Mouse (Mus musculus) kidney, embryonic 15.5 days (tissue): ENCODE measurements around the gene Siae. TPM values are rescaled to one million over a fixed set of nuclear protein-coding genes. Genes with fewer than 3 reads are reported as not detected.

Experiments used
- ATAC-seq: fragments of 200-750 bp; cut with Nextera tagmentation; replicated peaks from 2 replicates; pipeline ENCODE4 v1.8.0; 2017; ENCODE audit warnings: moderate TSS enrichment; ENCODE audit not compliant: low FRiP score
- H3K27ac ChIP-seq: fragments of 300-500 bp; sonication (generic); 2 replicates; pipeline ENCODE4 v1.5.1; 2015; ENCODE audit warnings: mild to moderate bottlenecking, inconsistent platforms
- H3K27me3 ChIP-seq: fragments of 300-500 bp; sonication (generic); 2 replicates; pipeline ENCODE4 v1.6.1; 2015; ENCODE audit warnings: inconsistent platforms
- H3K36me3 ChIP-seq: fragments of 300-500 bp; sonication (generic); 2 replicates; pipeline ENCODE4 v1.6.1; 2015; ENCODE audit warnings: inconsistent platforms
- H3K4me1 ChIP-seq: fragments of 300-500 bp; sonication (generic); 2 replicates; pipeline ENCODE4 v1.6.1; 2015; ENCODE audit warnings: inconsistent platforms
- H3K4me2 ChIP-seq: fragments of 300-500 bp; sonication (generic); 2 replicates; pipeline ENCODE4 v1.6.1; 2015; ENCODE audit warnings: moderate library complexity, mild to moderate bottlenecking, inconsistent platforms
- H3K4me3 ChIP-seq: fragments of 300-500 bp; sonication (generic); replicated peaks from 2 replicates; pipeline ENCODE4 v1.5.1; 2015; ENCODE audit warnings: mild to moderate bottlenecking, inconsistent platforms
- H3K9ac ChIP-seq: fragments of 300-500 bp; sonication (generic); 2 replicates; pipeline ENCODE4 v1.6.1; 2015; ENCODE audit warnings: mild to moderate bottlenecking, inconsistent platforms
- H3K9me3 ChIP-seq: fragments of 300-500 bp; sonication (generic); replicated peaks from 2 replicates; pipeline ENCODE4 v1.6.1; 2016; ENCODE audit warnings: inconsistent platforms
- WGBS: fragments of 180-500 bp; shearing (Covaris S2); methylation state at CpG from one replicate; pipeline ENCODE4 v1.1.7; 2015; ENCODE audit warnings: mixed read lengths; 5-methylcytosine and 5-hydroxymethylcytosine counted together
- polyA plus RNA-seq: library from polyadenylated mRNA; unstranded; fragments of >200 nt; fragmentation: Nextera tagmentation; extraction: Ambion mirVana; gene quantifications from 2 replicates; pipeline ENCODE4 v1.2.1, GENCODE M21; 2015

Gene Siae
- polyA plus RNA-seq, 1 experiment from 2014 or later: 9.5 TPM

DNA sequence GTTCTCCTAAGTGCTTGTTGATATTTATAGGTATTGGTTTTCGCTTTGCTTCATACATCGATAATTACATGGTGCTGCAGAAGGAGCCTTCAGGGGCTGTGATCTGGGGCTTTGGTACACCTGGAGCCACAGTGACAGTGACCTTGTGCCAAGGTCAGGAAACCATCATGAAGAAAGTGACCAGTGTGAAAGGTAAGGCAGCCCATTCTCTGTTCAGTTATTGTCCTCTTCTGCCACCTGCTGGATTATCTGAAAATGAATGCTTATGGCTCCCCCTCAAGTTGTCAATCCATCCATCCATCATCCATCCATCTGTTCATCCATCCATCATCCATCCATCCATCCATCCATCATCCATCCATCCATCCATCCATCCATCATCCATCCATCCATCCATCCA is 61.3 kb downstream of the Siae start:
- H3K27ac ChIP-seq: no peak overlapping the region
- H3K4me2 ChIP-seq: no peak overlapping the region
- H3K9me3 ChIP-seq: no peaks in the 10 kb centered on the region
- H3K4me1 ChIP-seq: peaks cover 7% of the 10 kb centered on the region
- no peak overlapping the region for H3K4me3 ChIP-seq
- 52% methylated on average over 2 of the region's 2 CpGs for WGBS
- no peaks in the 10 kb centered on the region for H3K36me3 ChIP-seq
- no peak overlapping the region for H3K9ac ChIP-seq
- no peak for ATAC-seq
- peaks cover 13% of the 10 kb centered on the region for H3K27me3 ChIP-seq

DNA sequence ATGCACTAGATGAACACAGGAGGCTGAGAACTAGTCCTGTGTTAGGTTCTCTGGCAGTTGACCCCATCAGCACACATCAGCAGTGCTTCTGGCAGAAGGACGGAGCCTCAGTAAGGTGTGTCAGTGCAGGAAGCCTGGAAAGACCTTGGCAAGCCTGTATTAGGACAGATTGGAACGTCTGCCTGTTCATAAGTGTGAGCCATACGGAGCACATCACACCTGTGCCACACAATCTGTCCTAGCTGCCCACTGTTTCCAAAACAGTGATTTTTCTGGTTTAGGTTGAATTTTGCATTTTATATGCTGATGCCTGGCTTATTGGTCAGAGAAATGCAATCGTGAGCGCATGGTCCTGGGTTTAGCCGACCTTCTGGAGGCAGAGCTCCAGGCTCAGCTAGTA is 65.8 kb downstream of the Siae start:
- Histone ChIP-seq H3K9me3 (no peaks in the 10 kb centered on the region), H3K4me2 (no peak overlapping the region)
- 89% methylated on average over 6 of the region's 6 CpGs for WGBS

DNA sequence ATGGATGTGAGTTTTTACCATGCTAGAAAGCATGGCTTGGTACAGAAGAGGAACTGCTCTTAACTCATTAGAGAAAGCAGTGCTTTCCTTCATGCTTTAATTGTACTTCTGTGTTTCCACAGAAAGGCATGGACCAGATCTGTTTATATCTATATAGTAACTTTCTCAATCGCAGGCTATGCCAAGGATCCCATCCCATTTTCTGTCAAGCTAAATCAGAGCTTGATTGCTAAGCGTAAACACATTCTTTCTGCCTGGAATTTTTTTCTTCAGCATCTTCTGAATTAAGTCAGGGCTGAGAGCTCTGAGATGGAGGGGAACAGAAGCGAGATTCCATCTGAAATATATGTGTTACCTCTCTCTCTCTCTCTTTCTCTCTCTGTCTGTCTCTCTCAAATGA is 68.5 kb downstream of the Siae start:
- Histone ChIP-seq H3K4me3 (no peak overlapping the region), H3K4me2 (no peak overlapping the region), H3K27me3 (peaks cover 2% of the 10 kb centered on the region; the same call in 1 of the 2 replicates), H3K9me3 (no peaks in the 10 kb centered on the region), H3K27ac (no peak overlapping the region), H3K36me3 (no peaks in the 10 kb centered on the region), H3K4me1 (no peaks in the 10 kb centered on the region), H3K9ac (no peak overlapping the region)
- WGBS: 91% methylated on average over 3 of the region's 3 CpGs
- no peak for ATAC-seq

More for the DNA sequence above, 65.8 kb downstream of the Siae start:
- ATAC-seq: no peak
- no peaks in the 10 kb centered on the region for H3K4me1 ChIP-seq
- peaks cover 5% of the 10 kb centered on the region for H3K27me3 ChIP-seq
- no peak overlapping the region for H3K4me3 ChIP-seq
- no peaks in the 10 kb centered on the region for H3K36me3 ChIP-seq
- no peak overlapping the region for H3K9ac ChIP-seq
- H3K27ac ChIP-seq: no peak overlapping the region

DNA sequence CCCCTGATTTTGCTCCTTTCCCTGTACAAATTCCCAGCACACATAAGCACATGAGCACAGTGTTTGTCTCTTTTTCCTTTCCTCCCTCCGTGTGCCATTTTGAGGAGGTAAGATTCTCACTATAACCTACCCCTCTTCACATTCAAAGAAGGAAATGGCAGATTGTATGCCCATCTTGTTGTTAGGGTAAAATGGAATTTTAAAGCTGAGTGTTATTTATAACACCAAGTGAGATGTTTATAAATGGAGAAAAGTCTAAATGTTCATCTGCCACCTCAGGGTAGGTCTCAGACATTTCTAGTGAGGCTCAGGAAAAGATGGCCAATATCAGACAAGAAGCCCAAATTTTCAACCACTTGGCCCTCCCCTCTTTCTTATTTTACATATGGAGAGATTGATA is 69.0 kb downstream of the Siae start:
- no peak for ATAC-seq

DNA sequence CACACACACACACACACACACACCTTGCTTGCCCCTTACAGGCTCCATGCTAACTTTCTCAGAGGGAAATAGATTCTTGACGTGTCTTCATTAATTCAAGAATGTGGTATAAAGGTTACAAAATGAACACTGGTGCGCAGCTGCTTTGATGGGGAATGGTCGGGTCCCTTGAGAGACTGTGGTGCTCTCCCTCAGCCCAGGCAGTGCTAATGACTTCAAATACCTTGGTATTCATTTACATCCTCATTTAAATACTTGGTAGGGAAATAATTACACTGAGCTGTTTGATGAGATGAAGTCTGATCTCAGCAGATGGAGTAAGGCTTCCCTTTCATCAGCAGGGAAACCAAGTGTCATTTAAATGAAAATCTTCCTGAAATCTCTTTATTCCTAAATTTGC is 69.6 kb downstream of the Siae start:
- 46% methylated on average over 3 of the region's 3 CpGs for WGBS
- no peak overlapping the region for H3K4me3 ChIP-seq
- peaks cover 2% of the 10 kb centered on the region; the same call in 1 of the 2 replicates for H3K27me3 ChIP-seq
- H3K9ac ChIP-seq: no peak overlapping the region
- no peaks in the 10 kb centered on the region for H3K9me3 ChIP-seq
- H3K4me2 ChIP-seq: no peak overlapping the region
- H3K36me3 ChIP-seq: no peaks in the 10 kb centered on the region
- ATAC-seq: no peak
- H3K4me1 ChIP-seq: no peaks in the 10 kb centered on the region
- no peak overlapping the region for H3K27ac ChIP-seq

More for the DNA sequence above, 69.0 kb downstream of the Siae start:
- Histone ChIP-seq H3K4me1 (no peaks in the 10 kb centered on the region), H3K27ac (no peak overlapping the region), H3K27me3 (peaks cover 2% of the 10 kb centered on the region; the same call in 1 of the 2 replicates), H3K4me2 (no peak overlapping the region), H3K9ac (no peak overlapping the region), H3K9me3 (no peaks in the 10 kb centered on the region), H3K36me3 (no peaks in the 10 kb centered on the region), H3K4me3 (no peak overlapping the region)
- 82% methylated on average over 1 of the region's 1 CpGs for WGBS

DNA sequence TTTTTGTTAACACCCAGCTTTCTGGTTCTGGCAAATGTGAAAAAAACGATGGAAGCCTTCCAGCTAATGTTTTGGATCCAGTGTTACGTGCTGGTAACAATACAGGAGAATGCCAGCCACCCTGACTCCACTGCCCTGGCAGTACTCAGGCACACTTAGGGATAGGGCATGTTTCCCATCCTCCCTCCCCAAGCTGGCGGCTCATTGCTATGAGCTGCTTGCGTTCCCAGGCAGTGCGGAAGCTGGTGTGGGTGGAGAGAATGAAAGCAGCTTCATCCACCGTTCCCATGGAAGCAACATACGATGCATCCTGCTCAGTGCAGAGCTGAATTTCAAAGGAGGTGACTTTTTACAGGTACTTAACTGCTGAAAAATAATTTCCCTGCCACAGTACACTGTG is 70.1 kb downstream of the Siae start:
- Histone ChIP-seq H3K27ac (no peak overlapping the region), H3K27me3 (peaks cover 2% of the 10 kb centered on the region; the same call in 1 of the 2 replicates), H3K36me3 (no peaks in the 10 kb centered on the region), H3K9ac (no peak overlapping the region), H3K4me1 (no peaks in the 10 kb centered on the region), H3K9me3 (no peaks in the 10 kb centered on the region), H3K4me3 (no peak overlapping the region), H3K4me2 (no peak overlapping the region)
- ATAC-seq: no peak
- WGBS: 24% methylated on average over 7 of the region's 7 CpGs

DNA sequence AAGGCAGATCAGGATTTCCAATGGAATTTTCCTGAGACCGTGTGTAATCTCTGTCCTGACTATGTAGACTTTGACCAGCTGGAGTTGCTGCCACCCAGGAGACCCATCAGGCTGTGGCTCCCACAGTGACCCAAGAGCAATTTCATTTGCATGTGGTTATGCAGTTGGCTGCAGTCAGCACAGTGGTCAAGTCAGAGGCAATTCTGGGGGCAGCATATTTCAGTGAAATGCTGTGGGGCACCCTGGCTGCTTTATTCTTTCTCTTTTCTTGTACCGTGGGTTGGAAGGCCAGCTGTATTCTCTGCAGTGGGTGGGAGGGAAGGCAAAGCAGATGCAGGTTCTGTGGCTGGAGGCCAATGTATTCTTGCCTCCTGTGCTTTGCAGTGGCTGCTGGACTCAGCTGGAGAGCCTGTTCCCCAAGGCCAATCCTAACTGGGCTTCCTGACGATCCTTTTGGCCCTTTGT is 70.6 kb downstream of the Siae start:
- no peaks in the 10 kb centered on the region for H3K9me3 ChIP-seq
- H3K36me3 ChIP-seq: no peaks in the 10 kb centered on the region
- no peak overlapping the region for H3K4me2 ChIP-seq
- peaks cover 2% of the 10 kb centered on the region; the same call in 1 of the 2 replicates for H3K27me3 ChIP-seq
- no peak overlapping the region for H3K27ac ChIP-seq
- no peak overlapping the region for H3K9ac ChIP-seq
- H3K4me3 ChIP-seq: no peak overlapping the region
- H3K4me1 ChIP-seq: no peaks in the 10 kb centered on the region
- ATAC-seq: no peak
- WGBS: 6% methylated on average over 3 of the region's 3 CpGs

DNA sequence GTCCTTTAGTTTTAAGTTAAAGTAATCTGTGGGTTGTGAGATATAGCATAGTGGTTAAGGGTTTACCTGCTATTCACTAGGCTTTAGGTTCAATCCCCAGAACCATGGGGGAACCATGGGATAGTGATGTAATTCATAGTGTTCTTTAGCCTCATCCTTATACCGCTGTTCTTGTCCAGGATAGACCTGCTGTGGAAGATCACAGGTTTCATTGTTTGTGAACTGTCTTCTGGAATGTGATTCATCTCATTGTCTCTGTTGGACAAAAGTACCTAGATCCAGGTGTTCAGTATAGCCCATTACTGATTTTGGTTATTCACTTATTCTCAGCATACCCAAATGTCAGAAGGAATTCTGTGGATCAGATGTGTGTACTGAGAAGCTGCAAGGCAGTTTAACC is 71.8 kb downstream of the Siae start:
- Histone ChIP-seq H3K4me1 (no peaks in the 10 kb centered on the region), H3K27me3 (peaks cover 2% of the 10 kb centered on the region; the same call in 1 of the 2 replicates), H3K4me2 (no peak overlapping the region), H3K9ac (no peak overlapping the region), H3K27ac (no peak overlapping the region), H3K36me3 (no peaks in the 10 kb centered on the region), H3K9me3 (no peaks in the 10 kb centered on the region), H3K4me3 (no peak overlapping the region)
- 98% methylated on average over 1 of the region's 1 CpGs for WGBS
- no peak for ATAC-seq

DNA sequence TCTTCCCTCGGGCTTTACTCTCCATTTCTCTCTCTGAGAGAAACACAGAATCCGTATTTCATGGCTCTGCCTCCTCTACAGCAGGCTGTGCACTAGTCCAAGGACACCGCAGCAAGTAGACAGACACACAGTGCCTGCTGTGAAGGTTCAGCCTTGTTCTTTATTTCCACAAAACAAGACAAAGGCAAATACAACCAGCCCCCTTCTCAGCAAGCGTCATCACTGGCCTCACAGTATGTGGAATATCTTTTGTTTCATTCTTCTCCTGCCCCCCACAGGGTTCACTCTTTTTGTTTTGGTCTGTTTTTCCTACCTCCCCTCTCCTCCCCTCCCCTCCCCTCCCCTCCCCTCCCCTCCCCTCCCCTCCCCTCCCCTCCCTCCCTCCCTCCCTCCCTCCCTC is 73.1 kb downstream of the Siae start:
- no peak overlapping the region for H3K4me3 ChIP-seq
- H3K36me3 ChIP-seq: no peaks in the 10 kb centered on the region
- 73% methylated on average over 4 of the region's 4 CpGs for WGBS
- no peak overlapping the region for H3K9ac ChIP-seq
- no peak for ATAC-seq
- H3K27ac ChIP-seq: no peak overlapping the region
- no peaks in the 10 kb centered on the region for H3K9me3 ChIP-seq
- H3K4me1 ChIP-seq: no peaks in the 10 kb centered on the region
- H3K4me2 ChIP-seq: no peak overlapping the region
- no peaks in the 10 kb centered on the region; the same call in 1 of the 2 replicates for H3K27me3 ChIP-seq

DNA sequence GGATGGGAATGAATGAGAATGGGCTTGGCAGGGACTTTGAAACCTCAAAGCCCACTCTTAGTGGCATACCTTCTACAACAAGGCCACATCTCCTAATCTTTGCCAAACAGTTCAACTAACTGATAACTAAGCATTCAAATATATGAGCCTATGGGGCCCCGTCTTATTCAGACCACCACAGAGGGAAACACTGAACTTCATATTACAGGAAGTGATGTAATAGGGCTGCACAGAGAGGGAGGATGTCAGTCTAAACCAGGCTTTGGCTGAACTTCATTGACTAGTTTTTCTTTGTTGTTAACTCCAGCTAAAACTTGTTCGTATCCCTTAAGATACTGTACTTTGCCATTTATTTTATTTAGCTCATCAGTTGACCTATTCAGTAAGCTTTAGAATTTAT is 74.4 kb downstream of the Siae start:
- WGBS: 84% methylated on average over 2 of the region's 2 CpGs
- no peaks in the 10 kb centered on the region for H3K4me1 ChIP-seq

DNA sequence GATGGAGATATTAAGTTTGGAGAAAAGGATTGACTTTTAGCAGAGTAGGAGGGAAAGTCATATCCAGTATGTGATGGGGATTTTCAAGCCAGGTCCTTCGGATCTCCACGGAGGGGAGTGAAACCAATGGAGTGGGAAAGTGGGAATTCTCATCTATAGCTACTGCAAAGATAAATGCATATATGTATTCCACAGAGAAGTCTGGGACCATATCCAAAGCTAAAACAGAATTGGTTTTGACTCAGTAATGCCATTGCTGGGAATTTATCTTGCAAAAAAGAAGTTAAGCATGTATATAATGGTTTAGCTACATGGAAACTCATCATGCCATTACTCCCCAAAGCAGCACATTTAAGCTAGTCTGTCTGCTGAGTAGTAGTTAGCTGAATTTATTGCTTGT is 76.8 kb downstream of the Siae start:
- Histone ChIP-seq H3K4me2 (no peak overlapping the region), H3K27ac (no peak overlapping the region), H3K4me3 (no peak overlapping the region), H3K4me1 (no peaks in the 10 kb centered on the region), H3K9ac (no peak overlapping the region), H3K36me3 (no peaks in the 10 kb centered on the region), H3K27me3 (no peaks in the 10 kb centered on the region), H3K9me3 (no peaks in the 10 kb centered on the region)
- WGBS: 93% methylated on average over 2 of the region's 2 CpGs
- no peak for ATAC-seq

More for the DNA sequence above, 74.4 kb downstream of the Siae start:
- Histone ChIP-seq H3K27me3 (no peaks in the 10 kb centered on the region; the same call in 1 of the 2 replicates), H3K36me3 (no peaks in the 10 kb centered on the region), H3K27ac (no peak overlapping the region), H3K9me3 (no peaks in the 10 kb centered on the region), H3K4me2 (no peak overlapping the region), H3K9ac (no peak overlapping the region), H3K4me3 (no peak overlapping the region)
- no peak for ATAC-seq

DNA sequence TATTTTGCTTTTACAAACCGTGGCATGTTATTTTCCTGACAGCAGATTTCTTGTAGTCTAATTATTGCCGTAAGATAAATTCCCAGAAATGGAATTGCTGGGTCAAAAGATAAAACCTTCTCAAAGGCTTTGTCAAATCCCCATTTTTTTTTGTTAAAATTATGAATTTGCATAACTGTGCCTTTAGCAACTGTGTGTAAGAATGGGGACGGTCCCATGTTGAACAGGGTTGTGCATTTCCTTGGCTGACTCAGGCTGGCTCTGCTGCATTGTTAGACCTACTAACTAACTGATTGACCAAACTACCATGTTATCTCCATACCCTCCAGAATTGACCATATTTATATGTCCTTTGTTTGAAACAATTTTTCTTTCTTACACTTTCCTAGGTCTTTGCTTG is 78.8 kb downstream of the Siae start:
- no peak overlapping the region for H3K27ac ChIP-seq
- no peak overlapping the region for H3K9ac ChIP-seq
- H3K36me3 ChIP-seq: no peaks in the 10 kb centered on the region
- no peaks in the 10 kb centered on the region for H3K4me1 ChIP-seq
- no peak overlapping the region for H3K4me3 ChIP-seq
- WGBS: 91% methylated on average over 3 of the region's 3 CpGs
- no peak for ATAC-seq
- no peak overlapping the region for H3K4me2 ChIP-seq
- no peaks in the 10 kb centered on the region for H3K9me3 ChIP-seq
- no peaks in the 10 kb centered on the region for H3K27me3 ChIP-seq

DNA sequence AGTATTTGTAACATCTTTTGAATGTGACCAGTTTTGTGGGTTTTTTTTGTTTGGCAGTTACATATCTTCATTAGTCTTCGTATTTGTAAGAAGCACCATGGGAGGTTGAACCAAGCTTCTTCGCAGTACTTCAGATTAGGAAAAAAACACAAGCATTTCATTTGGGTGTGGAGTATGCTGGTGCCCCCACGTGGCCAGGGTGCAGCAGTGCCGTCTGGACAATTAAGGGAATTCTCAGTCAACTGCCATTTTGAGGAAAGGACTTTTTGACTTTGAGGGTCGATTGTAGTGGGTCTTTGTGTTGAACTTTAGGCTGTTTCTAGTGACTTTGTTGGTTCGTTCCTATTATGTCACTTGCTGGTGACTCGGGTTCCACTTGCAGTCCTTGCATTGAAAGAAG is 80.8 kb downstream of the Siae start:
- no peaks in the 10 kb centered on the region for H3K9me3 ChIP-seq
- H3K4me3 ChIP-seq: no peak overlapping the region
- no peaks in the 10 kb centered on the region for H3K4me1 ChIP-seq
- WGBS: 15% methylated on average over 7 of the region's 7 CpGs
- no peak overlapping the region for H3K4me2 ChIP-seq
- ATAC-seq: no peak
- H3K36me3 ChIP-seq: no peaks in the 10 kb centered on the region
- H3K9ac ChIP-seq: no peak overlapping the region
- H3K27me3 ChIP-seq: no peaks in the 10 kb centered on the region
- no peak overlapping the region for H3K27ac ChIP-seq
